Mouse (Mus musculus): ENCODE results near the gene Vapa. TPM values are rescaled to one million over a fixed set of nuclear protein-coding genes. Genes with fewer than 3 reads are reported as not detected.
A peak's percentile ranks its signal among the peaks of the same experiment; 100 is the strongest.
"Not testable (repeated sequence)": the region's sequence is repeated elsewhere in the genome, so short reads cannot be mapped to it uniquely, and the experiment has no call there.

Vapa gene
- total and polyA plus RNA-seq, 3 experiments = 14.3 to 91.4 (median 86.1) TPM

- Histone ChIP-seq H3K4me1 (ENCODE audit: control insufficient read depth, insufficient read depth, low read length) (no peaks in the 10 kb centered on the region), H3K4me3 (no peak overlapping the region), H3K36me3 (ENCODE audit: control insufficient read depth, insufficient read depth, low read length) (no peaks in the 10 kb centered on the region), H3K9ac (ENCODE audit: low read depth, low read length) (no peak overlapping the region), H3K79me2 (replicated peaks; ENCODE audit: control insufficient read depth, insufficient read depth, low read length) (no peaks in the 10 kb centered on the region), H3K27ac (no peak overlapping the region), H3K27me3 (ENCODE audit: control insufficient read depth, insufficient read depth, low read length) (no peaks in the 10 kb centered on the region)
- WGBS = 18% methylated on average over 3 of the region's 3 CpGs
- no peak for TF ChIP-seq POLR2A (IDR thresholded peaks at IDR 0.05; ENCODE audit: insufficient read depth, low read depth, low read length)
- TF ChIP-seq EP300 (IDR thresholded peaks at IDR 0.05; ENCODE audit: insufficient read depth, low read depth, low read length) = no peak
- no peak; the same call in 1 of the 2 replicates for TF ChIP-seq CTCF (IDR thresholded peaks at IDR 0.05)
- intact Hi-C loops (cut with DNase I) = loop anchor here (5.0 kb wide), 1 partner anchor 139 kb away; no protein-coding TSS in a partner anchor
- peak; percentile 39 to 48 for DNase-seq
Measured at GRCm38 (mm10) chr17:65536156-65536555, 77.2 kb downstream of the Vapa start.

GRCm38 (mm10) chr17:65532381-65532780 is 81.0 kb downstream of the Vapa start:
- H3K27me3 ChIP-seq (ENCODE audit: control insufficient read depth, insufficient read depth, low read length); H3K9ac ChIP-seq (ENCODE audit: low read depth, low read length); intact Hi-C loops (cut with DNase I); H3K79me2 ChIP-seq (replicated peaks; ENCODE audit: control insufficient read depth, insufficient read depth, low read length); H3K4me1 ChIP-seq (ENCODE audit: control insufficient read depth, insufficient read depth, low read length); H3K27ac ChIP-seq; H3K36me3 ChIP-seq (ENCODE audit: control insufficient read depth, insufficient read depth, low read length); H3K4me3 ChIP-seq: not testable (repeated sequence)
- peak in 1 of 2 experiments; percentile 37 for DNase-seq

Other genes starting within 250 kb of the Vapa start
- gene Tmem232, start 72.8 kb downstream of the Vapa start, total RNA-seq (2021) = not detected
- gene Tmem232, start 72.8 kb downstream of the Vapa start, polyA plus RNA-seq (2012; rRNA removed) = 0.14 and 0.23 TPM in 2 replicates
- not detected for gene Txndc2, start 28.6 kb upstream of the Vapa start, total RNA-seq (2021)
- 0.09 and 0.12 TPM in 2 replicates for gene Txndc2, start 28.6 kb upstream of the Vapa start, polyA plus RNA-seq (2012; rRNA removed)
- gene Rab31, start 159.2 kb upstream of the Vapa start, total RNA-seq (2021) = 10 to 100 TPM; 12.5 to 16.5 TPM
- gene Rab31, start 159.2 kb upstream of the Vapa start, polyA plus RNA-seq (2012; rRNA removed) = 13.0 and 22.2 TPM in 2 replicates
- gene Ppp4r1, start 169.0 kb upstream of the Vapa start, total RNA-seq (2021) = 10 to 100 TPM; 36.9 to 43.3 TPM
- 25.3 and 50.3 TPM in 2 replicates for gene Ppp4r1, start 169.0 kb upstream of the Vapa start, polyA plus RNA-seq (2012; rRNA removed)

All from heart, adult 2 months (tissue).